9 mouse cellular contexts compared by ENCODE assay signal in genomic region chr7:122670442-122670872, GRCm38 (mm10). TPM values are rescaled to one million over a fixed set of nuclear protein-coding genes. Genes with fewer than 3 reads are reported as not detected.
DNase-seq lines count a peak whose midpoint lies in the region; ATAC-seq lines count a peak whose summit lies in the region.
"Had no signal": no experiment of that assay in that cellular context is flagged by ENCODE, and none has a peak within 500 bp of the region (broad histone marks: within the 10 kb centered on the region; RNA-seq: fewer than 3 reads in every experiment).

Gene Cacng3, plus strand, starts transcription at chr7:122670492.

- DNase-seq in frontal cortex, adult 2 months (ENCODE audit: extremely low spot score in 1 of 2, low spot score in 1 of 2), result no peak
- DNase-seq in frontal cortex, postnatal 36 days (ENCODE audit: low spot score in 2 of 2), result no peak
- DNase-seq in lung, postnatal 25 days (ENCODE audit: low spot score), result no peak
- DNase-seq in layer of hippocampus, adult 8-10 months (ENCODE audit: low spot score in 2 of 2), result peak in 1 of 2 experiments; percentile 17
- no peak for DNase-seq in right cerebral cortex, postnatal 10 days (ENCODE audit: low spot score in 2 of 2)
- no peak for DNase-seq in thymus, adult 18-20 months

- peaks cover 5% of the 10 kb centered on the region; the same call in 1 of the 2 replicates for H3K4me1 ChIP-seq in lung, embryonic 16.5 days (replicated peaks; ENCODE audit: control insufficient read depth, insufficient read depth, low read length)
- H3K4me1 ChIP-seq in neural tube, embryonic 12.5 days, result peaks cover 3% of the 10 kb centered on the region; the same call in 1 of the 2 replicates

- no peak within 1 kb of the TSS for H3K27ac ChIP-seq in lung, embryonic 16.5 days (ENCODE audit: low read length)
- H3K27ac ChIP-seq in neural tube, embryonic 12.5 days, result no peak within 1 kb of the TSS

- no peak within 1 kb of the TSS for H3K9ac ChIP-seq in lung, embryonic 16.5 days (ENCODE audit: low read length)
- H3K9ac ChIP-seq in neural tube, embryonic 12.5 days, result no peak within 1 kb of the TSS

- H3K4me3 ChIP-seq in lung, embryonic 16.5 days (ENCODE audit: low read length), result no peak within 1 kb of the TSS
- H3K4me3 ChIP-seq in neural tube, embryonic 12.5 days, result peak within 1 kb of the TSS; percentile 30

- no peaks in the 10 kb centered on the region for H3K9me3 ChIP-seq in lung, embryonic 16.5 days (ENCODE audit: control insufficient read depth, low read length)
- H3K9me3 ChIP-seq in neural tube, embryonic 12.5 days, result no peaks in the 10 kb centered on the region

- 14% methylated on average over 13 of the region's 13 CpGs for WGBS in lung, embryonic 16.5 days
- WGBS in neural tube, embryonic 12.5 days, result 16% methylated on average over 13 of the region's 13 CpGs

- no peaks in the 10 kb centered on the region; the same call in 1 of the 2 replicates for H3K27me3 ChIP-seq in lung, embryonic 16.5 days (ENCODE audit: control insufficient read depth, insufficient read depth, low read depth, low read length)
- H3K27me3 ChIP-seq in neural tube, embryonic 12.5 days (replicated peaks), result peaks cover 20% of the 10 kb centered on the region

- ATAC-seq in lung, embryonic 16.5 days (ENCODE audit: low read depth), result no peak; the same call in 1 of the 2 replicates
- ATAC-seq in neural tube, embryonic 12.5 days (ENCODE audit: low FRiP score, low read depth), result 0 out of 2 replicates have a peak, but pooled peaks have one; percentile 25

- peak within 1 kb of the TSS; percentile 35; the same call in 1 of the 2 replicates for H3K4me2 ChIP-seq in lung, embryonic 16.5 days (ENCODE audit: low read depth, low read length)
- H3K4me2 ChIP-seq in neural tube, embryonic 12.5 days (replicated peaks), result peak within 1 kb of the TSS; percentile 61

- H3K36me3 ChIP-seq in lung, embryonic 16.5 days (ENCODE audit: control insufficient read depth, insufficient read depth, low read length), result no peaks in the 10 kb centered on the region
- H3K36me3 ChIP-seq in neural tube, embryonic 12.5 days, result no peaks in the 10 kb centered on the region

RNA-seq across cellular contexts. Expression of gene Cacng3, which starts in this region (rescaled TPM):
- polyA plus RNA-seq in frontal cortex, adult 2 months (2012; rRNA removed), result 63.1 and 78.9 TPM in 2 replicates
- polyA plus RNA-seq in lung, embryonic 16.5 days (2015; fragmentation: Nextera tagmentation; extraction: Ambion mirVana), result 0.14 and 0.47 TPM in 2 replicates
- total RNA-seq in layer of hippocampus, adult 8-10 months (2022), result 10 to 100 TPM; 60.7 to 76.0 (median 70.3) TPM
- polyA plus RNA-seq in neural tube, embryonic 12.5 days (2016; fragmentation: Nextera tagmentation; extraction: Ambion mirVana), result 3.1 and 3.4 TPM in 2 replicates
- polyA plus RNA-seq: limb, embryonic 11.5 days had no signal

Comparison
In these comparisons a context has a peak if more than half of its experiments do, and no peak if none do; other contexts are left out.
1. RNA of gene Cacng3 (polyA plus RNA-seq): 63.1 to 78.9 TPM in frontal cortex, adult 2 months; 3.1 to 3.4 TPM in neural tube, embryonic 12.5 days and 0.14 to 0.47 TPM in lung, embryonic 16.5 days; every median in the first group is over 10 times any median in the second.